Mouse (Mus musculus): ENCODE measurements around the gene Vps29.

- no peak for TF ChIP-seq CTCF (IDR thresholded peaks at IDR 0.05; ENCODE audit: low read depth, low read length)
- no peak for TF ChIP-seq GATA1 (IDR thresholded peaks at IDR 0.05; ENCODE audit: borderline replicate concordance, low read length)
- no peak for TF ChIP-seq TAL1 (conservative IDR thresholded peaks at IDR 0.05; ENCODE audit: low read depth, low read length)
Measured at GRCm38 (mm10) chr5:122397495-122397894, 43.3 kb downstream of the Vps29 start.
